Mouse (Mus musculus) cerebellum, adult 2 months (tissue): Measurements from ENCODE around the gene Tmem141. TPM values are rescaled to one million over a fixed set of nuclear protein-coding genes. Genes with fewer than 3 reads are reported as not detected.
A peak's percentile ranks its signal among the peaks of the same experiment; 100 is the strongest.

ENCODE experiments used
- DNase-seq, 2 experiments: peaks; one replicate each; pipeline ENCODE4 v3.0.0; 2021
- H3K27ac ChIP-seq: fragments of 200-500 bp; 2 replicates; pipeline ENCODE4 v1.5.1; 2012; ENCODE audit warnings: low read length, control low read depth, inconsistent platforms; ENCODE audit not compliant: insufficient read depth
- H3K27me3 ChIP-seq: fragments of 200-500 bp; 2 replicates; pipeline ENCODE4 v1.6.1; 2012; ENCODE audit warnings: inconsistent platforms, mild to moderate bottlenecking, low read length, moderate library complexity; ENCODE audit not compliant: control insufficient read depth, insufficient read depth
- H3K4me1 ChIP-seq: fragments of 200-500 bp; 2 replicates; pipeline ENCODE4 v1.6.1; 2011; ENCODE audit warnings: low read length; ENCODE audit not compliant: control insufficient read depth, insufficient read depth
- H3K4me3 ChIP-seq: fragments of 200-500 bp; replicated peaks from 2 replicates; pipeline ENCODE3; 2011; ENCODE audit warnings: mild to moderate bottlenecking, low read depth, low read length, control low read depth; ENCODE audit not compliant: insufficient read depth
- CTCF ChIP-seq: fragments of 200-500 bp; IDR thresholded peaks from 2 replicates; pipeline ENCODE4 v1.5.1; 2011; ENCODE audit warnings: low read depth, mild to moderate bottlenecking, control low read depth, low read length, moderate library complexity, borderline replicate concordance; ENCODE audit not compliant: insufficient read depth
- POLR2A ChIP-seq: fragments of 200-500 bp; IDR thresholded peaks from 2 replicates; pipeline ENCODE4 v1.6.1; 2011; ENCODE audit warnings: low read length, control low read depth, borderline replicate concordance; ENCODE audit not compliant: insufficient read depth
- WGBS: fragments of 180-500 bp; shearing (Covaris S2); methylation state at CpG from one replicate; pipeline ENCODE4 v1.1.7; 2018; 5-methylcytosine and 5-hydroxymethylcytosine counted together
- polyA plus RNA-seq: library from polyadenylated mRNA; depleted of rRNA; stranded (reverse); fragments of >200 nt; gene quantifications from 2 replicates; pipeline ENCODE4 v1.2.3, GENCODE M21; 2012

Gene Tmem141
- polyA plus RNA-seq, 1 experiment = 85.7 TPM

GRCm38 (mm10) chr2:25656691-25657090 lies 34.9 kb upstream of the Tmem141 start:
- Histone ChIP-seq H3K27me3 (no peaks in the 10 kb centered on the region), H3K27ac (no peak overlapping the region), H3K4me3 (no peak overlapping the region), H3K4me1 (peaks cover 10% of the 10 kb centered on the region)
- peak; percentile 23 to 25 for DNase-seq
- 89% methylated on average over 4 of the region's 4 CpGs for WGBS
- TF ChIP-seq CTCF (no peak), POLR2A (no peak)

GRCm38 (mm10) chr2:25654502-25654901 lies 32.7 kb upstream of the Tmem141 start:
- DNase-seq = no peak
- Histone ChIP-seq H3K27ac (no peak overlapping the region), H3K4me1 (peaks cover 5% of the 10 kb centered on the region), H3K4me3 (no peak overlapping the region), H3K27me3 (no peaks in the 10 kb centered on the region)
- TF ChIP-seq POLR2A = no peak
- no peak for TF ChIP-seq CTCF
- WGBS = 88% methylated on average over 1 of the region's 1 CpGs

DNA sequence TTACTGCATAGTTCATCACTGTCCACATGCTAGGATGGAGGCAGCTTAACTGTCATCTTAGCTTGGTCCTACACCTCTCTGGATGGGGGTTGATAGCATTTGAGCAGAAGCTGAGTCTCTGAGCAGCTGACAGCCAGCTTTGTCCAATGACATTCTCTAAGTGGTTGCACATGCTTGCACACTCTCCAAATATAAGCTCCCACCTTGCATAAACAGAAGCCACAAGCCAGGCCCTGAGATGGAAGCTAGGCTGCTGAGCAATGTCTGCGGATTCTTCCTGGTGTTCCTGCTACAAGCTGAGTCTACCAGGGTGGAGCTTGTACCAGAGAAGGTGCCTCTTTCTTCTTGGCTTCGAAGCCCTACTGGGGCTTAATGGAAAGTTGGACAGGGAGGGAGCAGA lies 31.1 kb upstream of the Tmem141 start, which contains the start of gene Lcn8:
Gene Lcn8 (plus strand): TSS at position 219 of the 400 bp plus-strand sequence.
- DNase-seq = no peak
- Histone ChIP-seq H3K4me3 (no peak within 1 kb of the TSS), H3K4me1 (peaks cover 5% of the 10 kb centered on the region), H3K27me3 (no peaks in the 10 kb centered on the region), H3K27ac (no peak within 1 kb of the TSS)
- 87% methylated on average over 2 of the region's 2 CpGs for WGBS
- TF ChIP-seq POLR2A = no peak
- TF ChIP-seq CTCF = no peak

DNA sequence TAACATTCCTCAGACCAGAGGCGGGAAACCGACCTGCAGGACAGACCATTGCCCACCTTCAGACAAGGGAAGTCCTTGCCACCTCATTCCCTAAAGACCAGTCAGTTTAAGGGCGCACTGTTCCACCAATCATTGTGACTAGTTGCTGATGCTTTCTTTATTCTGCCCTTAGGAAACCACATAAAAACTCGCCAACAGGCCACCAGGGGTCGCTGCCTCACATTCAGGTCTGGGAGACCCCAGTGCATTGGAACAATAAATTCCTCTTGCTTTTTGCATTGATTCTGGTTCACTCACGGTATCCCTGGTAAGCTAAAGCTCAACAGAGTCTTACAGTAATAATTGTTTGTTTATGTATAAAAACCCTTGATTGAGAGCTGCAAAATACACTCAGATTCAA lies 18.1 kb upstream of the Tmem141 start:
- no peaks in the 10 kb centered on the region for H3K27me3 ChIP-seq
- no peak for DNase-seq
- TF ChIP-seq CTCF (peak; percentile 45; the same call in 1 of the 2 replicates), POLR2A (no peak)
- no peak overlapping the region for H3K27ac ChIP-seq
- H3K4me1 ChIP-seq = no peaks in the 10 kb centered on the region
- WGBS = 18% methylated on average over 6 of the region's 6 CpGs
- no peak overlapping the region for H3K4me3 ChIP-seq

DNA sequence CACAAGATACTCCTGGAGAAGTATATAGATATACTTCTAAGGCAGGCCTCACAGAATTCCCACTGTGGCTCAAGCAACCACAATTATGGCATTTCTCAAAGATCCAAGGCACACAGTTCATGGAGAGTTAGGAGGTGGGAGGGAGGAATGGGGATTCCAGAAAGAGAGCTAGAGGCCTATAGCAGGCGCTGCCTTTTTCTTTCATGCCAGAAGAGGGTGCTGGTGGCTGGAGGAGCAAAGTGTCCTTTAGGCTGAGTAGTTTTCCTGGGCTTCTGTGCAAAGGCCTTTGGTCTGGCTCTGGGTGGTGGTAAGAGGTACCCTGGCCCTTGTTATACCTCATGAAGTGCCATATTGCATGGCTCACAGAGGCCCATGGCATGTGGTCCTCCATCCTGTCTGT lies 12.2 kb upstream of the Tmem141 start:
- H3K4me1 ChIP-seq = no peaks in the 10 kb centered on the region
- WGBS = 77% methylated on average over 1 of the region's 1 CpGs
- no peak overlapping the region for H3K27ac ChIP-seq
- H3K4me3 ChIP-seq = no peak overlapping the region
- no peaks in the 10 kb centered on the region for H3K27me3 ChIP-seq
- no peak for DNase-seq
- TF ChIP-seq CTCF (no peak), POLR2A (no peak)

- no peak for DNase-seq
- Histone ChIP-seq H3K4me1 (no peaks in the 10 kb centered on the region), H3K27ac (no peak overlapping the region), H3K27me3 (no peaks in the 10 kb centered on the region), H3K4me3 (no peak overlapping the region)
- no peak for TF ChIP-seq CTCF
- no peak for TF ChIP-seq POLR2A
- 78% methylated on average over 3 of the region's 3 CpGs for WGBS
These were observed 11.8 kb upstream of the Tmem141 start for GRCm38 (mm10) chr2:25633616-25634015.

GRCm38 (mm10) chr2:25628738-25629137 lies 6.9 kb upstream of the Tmem141 start:
- Histone ChIP-seq H3K4me3 (no peak overlapping the region), H3K27me3 (no peaks in the 10 kb centered on the region), H3K27ac (no peak overlapping the region), H3K4me1 (no peaks in the 10 kb centered on the region)
- 62% methylated on average over 4 of the region's 4 CpGs for WGBS
- TF ChIP-seq POLR2A = no peak
- no peak for TF ChIP-seq CTCF
- DNase-seq = no peak

- TF ChIP-seq CTCF (no peak), POLR2A (no peak)
- WGBS = 84% methylated on average over 6 of the region's 6 CpGs
- DNase-seq = no peak
- Histone ChIP-seq H3K27ac (no peak within 1 kb of the TSS), H3K4me1 (no peaks in the 10 kb centered on the region), H3K27me3 (no peaks in the 10 kb centered on the region), H3K4me3 (no peak within 1 kb of the TSS)
These were observed 6.0 kb upstream of the Tmem141 start, which contains the start of gene Fcna for GRCm38 (mm10) chr2:25627811-25628210. TSS of gene Fcna (minus strand) at chr2:25628030.
